Mouse (Mus musculus) kidney, embryonic 14.5 days (tissue): ENCODE results near the gene Mrpl10. TPM values are rescaled to one million over a fixed set of nuclear protein-coding genes. Genes with fewer than 3 reads are reported as not detected.

ENCODE experiments used
- ATAC-seq: fragments of 200-750 bp; cut with Nextera tagmentation; 2 replicates; pipeline ENCODE4 v1.8.0; 2017; ENCODE audit warnings: moderate number of reproducible peaks, mild to moderate bottlenecking, moderate TSS enrichment, moderate library complexity; ENCODE audit not compliant: low FRiP score, low TSS enrichment
- H3K27ac ChIP-seq: fragments of 300-500 bp; sonication (generic); 2 replicates; pipeline ENCODE4 v1.5.1; 2014; ENCODE audit warnings: low read depth, mild to moderate bottlenecking, low read length, moderate library complexity, mixed read lengths
- H3K27me3 ChIP-seq: fragments of 300-500 bp; sonication (generic); 2 replicates; pipeline ENCODE4 v1.6.1; 2014; ENCODE audit warnings: mild to moderate bottlenecking, low read length; ENCODE audit not compliant: control insufficient read depth, insufficient read depth
- H3K36me3 ChIP-seq: fragments of 300-500 bp; sonication (generic); 2 replicates; pipeline ENCODE4 v1.6.1; 2014; ENCODE audit warnings: low read length, mixed read lengths; ENCODE audit not compliant: control insufficient read depth, insufficient read depth
- H3K4me1 ChIP-seq: fragments of 300-500 bp; sonication (generic); 2 replicates; pipeline ENCODE4 v1.6.1; 2014; ENCODE audit warnings: low read length, mixed read lengths; ENCODE audit not compliant: control insufficient read depth, insufficient read depth
- H3K4me2 ChIP-seq: fragments of 300-500 bp; sonication (generic); replicated peaks from 2 replicates; pipeline ENCODE4 v1.6.1; 2014; ENCODE audit warnings: low read depth, mild to moderate bottlenecking, low read length
- H3K4me3 ChIP-seq: fragments of 300-500 bp; sonication (generic); 2 replicates; pipeline ENCODE4 v1.5.1; 2014; ENCODE audit warnings: mild to moderate bottlenecking, low read length
- H3K9ac ChIP-seq: fragments of 300-500 bp; sonication (generic); 2 replicates; pipeline ENCODE4 v1.6.1; 2014; ENCODE audit warnings: low read depth, mild to moderate bottlenecking, low read length, moderate library complexity
- H3K9me3 ChIP-seq: fragments of 300-500 bp; sonication (generic); 2 replicates; pipeline ENCODE4 v1.6.1; 2016; ENCODE audit warnings: low read length; ENCODE audit not compliant: control insufficient read depth
- WGBS: fragments of 180-500 bp; shearing (Covaris S2); extraction: QIAGEN DNeasy Blood & Tissue Kit; methylation state at CpG from one replicate; pipeline ENCODE4 v1.1.7; 2014; 5-methylcytosine and 5-hydroxymethylcytosine counted together
- polyA plus RNA-seq: library from polyadenylated mRNA; unstranded; fragments of >200 nt; fragmentation: Nextera tagmentation; extraction: Ambion mirVana; gene quantifications from 2 replicates; pipeline ENCODE4 v1.2.1, GENCODE M21; 2014

The Mrpl10 gene
- polyA plus RNA-seq, 1 experiment from 2014 or later = 99.6 TPM

GRCm38 (mm10) chr11:97050944-97051586 lies 9.7 kb downstream of the Mrpl10 start:
- 28% methylated on average over 13 of the region's 13 CpGs for WGBS
- Histone ChIP-seq H3K4me2 (peak overlapping the region; percentile 85), H3K36me3 (peaks cover 47% of the 10 kb centered on the region), H3K27ac (no peak overlapping the region), H3K4me3 (peak overlapping the region; percentile 79), H3K9me3 (no peaks in the 10 kb centered on the region), H3K27me3 (no peaks in the 10 kb centered on the region), H3K4me1 (peaks cover 13% of the 10 kb centered on the region), H3K9ac (peak overlapping the region; percentile 77)
- no peak for ATAC-seq

DNA sequence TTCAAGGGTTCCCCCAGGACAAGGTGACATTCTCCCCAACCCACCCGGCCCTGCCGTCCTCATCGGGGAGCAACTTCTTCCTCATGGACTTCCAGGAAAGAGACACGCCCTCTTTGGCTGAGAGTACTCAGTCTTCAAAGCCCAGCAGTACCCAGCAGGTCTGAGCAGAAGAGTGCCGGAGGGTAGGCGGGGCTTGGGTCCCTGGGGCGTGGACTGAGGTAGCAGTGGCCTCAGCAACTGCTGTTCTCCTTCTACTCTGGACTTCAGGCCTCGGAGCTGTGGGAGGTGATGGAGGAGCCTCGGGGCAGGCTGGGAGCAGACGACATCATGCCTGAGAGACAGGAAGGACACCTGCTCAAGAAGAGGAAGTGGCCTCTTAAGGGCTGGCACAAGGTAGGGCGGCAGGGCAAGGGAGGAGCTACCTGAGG lies 10.9 kb downstream of the Mrpl10 start:
- Histone ChIP-seq H3K36me3 (peaks cover 46% of the 10 kb centered on the region), H3K27me3 (no peaks in the 10 kb centered on the region), H3K9me3 (no peaks in the 10 kb centered on the region), H3K9ac (no peak overlapping the region), H3K27ac (no peak overlapping the region), H3K4me2 (0 out of 2 replicates have a peak overlapping the region, but pooled peaks have one; percentile 15), H3K4me3 (no peak overlapping the region), H3K4me1 (peaks cover 13% of the 10 kb centered on the region)
- 23% methylated on average over 11 of the region's 11 CpGs for WGBS
- ATAC-seq = no peak

GRCm38 (mm10) chr11:97063274-97063920 lies 22.0 kb downstream of the Mrpl10 start:
- peaks cover 22% of the 10 kb centered on the region for H3K36me3 ChIP-seq
- WGBS = 55% methylated on average over 9 of the region's 9 CpGs

GRCm38 (mm10) chr11:97063921-97064295 lies 22.5 kb downstream of the Mrpl10 start:
- Histone ChIP-seq H3K36me3 (peaks cover 22% of the 10 kb centered on the region), H3K4me1 (no peaks in the 10 kb centered on the region; the same call in 1 of the 2 replicates), H3K4me2 (no peak overlapping the region), H3K27ac (peak overlapping the region; percentile 60; the same call in 1 of the 2 replicates), H3K27me3 (no peaks in the 10 kb centered on the region), H3K4me3 (no peak overlapping the region), H3K9me3 (no peaks in the 10 kb centered on the region), H3K9ac (no peak overlapping the region)
- no peak for ATAC-seq
- WGBS = 76% methylated on average over 3 of the region's 3 CpGs

More at GRCm38 (mm10) chr11:97063274-97063920, 22.0 kb downstream of the Mrpl10 start:
- Histone ChIP-seq H3K9ac (0 out of 2 replicates have a peak overlapping the region, but pooled peaks have one; percentile 13), H3K9me3 (no peaks in the 10 kb centered on the region), H3K4me2 (no peak overlapping the region), H3K4me1 (no peaks in the 10 kb centered on the region; the same call in 1 of the 2 replicates), H3K27ac (peak overlapping the region; percentile 60; the same call in 1 of the 2 replicates), H3K27me3 (no peaks in the 10 kb centered on the region), H3K4me3 (no peak overlapping the region)
- ATAC-seq = no peak

DNA sequence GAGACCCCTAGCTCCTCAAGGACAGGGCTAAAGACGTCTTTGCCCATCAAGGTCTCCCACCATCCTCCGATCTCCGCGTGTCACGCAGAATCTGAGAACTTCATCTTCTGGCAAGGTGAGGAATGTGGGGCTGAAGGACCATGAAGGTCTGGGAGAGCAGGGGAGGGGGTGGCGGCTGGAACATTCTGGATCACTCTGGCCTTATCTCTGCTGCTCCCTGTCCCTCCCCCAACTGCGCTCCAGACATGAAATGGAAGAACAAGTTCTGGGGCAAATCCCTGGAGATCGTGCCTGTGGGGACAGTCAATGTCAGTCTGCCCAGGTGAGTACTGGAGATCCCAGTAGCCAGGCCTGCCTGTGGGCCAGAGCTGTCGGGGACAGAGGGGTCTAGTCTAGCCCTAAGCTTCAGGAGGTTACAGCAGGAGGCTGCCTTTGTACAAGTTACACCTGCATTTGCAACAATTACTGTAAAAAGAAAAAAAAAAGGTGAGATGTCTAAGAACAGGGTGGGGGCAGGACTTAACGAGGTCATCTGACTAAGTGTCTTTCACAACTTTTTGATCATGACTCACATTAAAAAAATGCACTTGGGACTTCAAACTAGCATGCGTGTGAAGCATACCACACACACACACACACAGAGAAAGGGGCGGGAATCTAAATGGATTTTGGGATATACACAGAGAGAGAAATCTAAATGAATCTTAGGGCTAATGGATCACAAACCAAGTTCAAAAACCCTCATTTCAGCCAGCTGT lies 24.4 kb downstream of the Mrpl10 start:
- WGBS = 86% methylated on average over 12 of the region's 12 CpGs

DNA sequence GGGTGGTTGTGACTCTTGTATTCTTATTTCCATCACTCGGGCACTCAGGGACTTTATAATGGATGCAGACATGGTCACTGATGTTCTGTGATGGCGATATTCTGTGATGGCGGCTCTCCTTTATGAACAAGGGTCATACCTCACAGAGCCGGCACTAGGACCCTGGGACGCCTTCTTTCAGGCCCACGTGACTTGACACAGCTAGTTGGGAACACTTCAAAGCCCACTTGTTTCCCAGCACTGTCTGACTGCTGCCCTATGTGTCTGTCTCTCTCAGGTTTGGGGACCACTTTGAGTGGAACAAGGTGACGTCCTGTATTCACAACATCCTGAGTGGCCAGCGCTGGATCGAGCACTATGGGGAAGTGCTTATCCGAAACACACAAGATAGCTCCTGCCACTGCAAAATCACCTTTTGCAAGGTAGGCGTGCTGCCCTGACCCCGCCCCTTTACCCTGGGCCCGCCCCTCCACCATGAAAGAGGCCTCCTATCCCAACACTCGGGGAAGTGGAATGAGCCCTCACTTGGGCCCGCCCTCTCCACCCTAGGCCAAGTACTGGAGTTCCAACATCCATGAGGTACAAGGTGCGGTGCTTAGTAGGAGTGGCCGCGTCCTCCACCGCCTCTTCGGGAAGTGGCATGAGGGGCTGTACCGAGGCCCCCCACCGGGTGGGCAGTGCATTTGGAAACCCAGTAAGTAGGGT lies 25.4 kb downstream of the Mrpl10 start:
- H3K4me2 ChIP-seq = no peak overlapping the region
- H3K36me3 ChIP-seq = peaks cover 4% of the 10 kb centered on the region; the same call in 1 of the 2 replicates
- H3K9ac ChIP-seq = no peak overlapping the region
- H3K27ac ChIP-seq = no peak overlapping the region
- WGBS = 48% methylated on average over 22 of the region's 22 CpGs
- no peaks in the 10 kb centered on the region for H3K27me3 ChIP-seq
- H3K4me3 ChIP-seq = no peak overlapping the region
- no peak for ATAC-seq
- no peaks in the 10 kb centered on the region; the same call in 1 of the 2 replicates for H3K4me1 ChIP-seq
- H3K9me3 ChIP-seq = no peaks in the 10 kb centered on the region

More for the DNA sequence above, 24.4 kb downstream of the Mrpl10 start:
- no peaks in the 10 kb centered on the region; the same call in 1 of the 2 replicates for H3K4me1 ChIP-seq
- no peak overlapping the region for H3K4me3 ChIP-seq
- H3K36me3 ChIP-seq = peaks cover 11% of the 10 kb centered on the region; the same call in 1 of the 2 replicates
- H3K9ac ChIP-seq = no peak overlapping the region
- H3K27me3 ChIP-seq = no peaks in the 10 kb centered on the region
- no peak overlapping the region for H3K27ac ChIP-seq
- no peak for ATAC-seq
- H3K9me3 ChIP-seq = no peaks in the 10 kb centered on the region
- H3K4me2 ChIP-seq = no peak overlapping the region

- no peaks in the 10 kb centered on the region for H3K4me1 ChIP-seq
- H3K27me3 ChIP-seq = no peaks in the 10 kb centered on the region
- no peaks in the 10 kb centered on the region for H3K9me3 ChIP-seq
- H3K27ac ChIP-seq = no peak overlapping the region
- ATAC-seq = no peak
- no peak overlapping the region for H3K4me2 ChIP-seq
- no peak overlapping the region for H3K4me3 ChIP-seq
- peaks cover 4% of the 10 kb centered on the region; the same call in 1 of the 2 replicates for H3K36me3 ChIP-seq
- WGBS = 50% methylated on average over 1 of the region's 1 CpGs
- no peak overlapping the region for H3K9ac ChIP-seq
These were observed 28.0 kb downstream of the Mrpl10 start for GRCm38 (mm10) chr11:97069333-97069732.

DNA sequence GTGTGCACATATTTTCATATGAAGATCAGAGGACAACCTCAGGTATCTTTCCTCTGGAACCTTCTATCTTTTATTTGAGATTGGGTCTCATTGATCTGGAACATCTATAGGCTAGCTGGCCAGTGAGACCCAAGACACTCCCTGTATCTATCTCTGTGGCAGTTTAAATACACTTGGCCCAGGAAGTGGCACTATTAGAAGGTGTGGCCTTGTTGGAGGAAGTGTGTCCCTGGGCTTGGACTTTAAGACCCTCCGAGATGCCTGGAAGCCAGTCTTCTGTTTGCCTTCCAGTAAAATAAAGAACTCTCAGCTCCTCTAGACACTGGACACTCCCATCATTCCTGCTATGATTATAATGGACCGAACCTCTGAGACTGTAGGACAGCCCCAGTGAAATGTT lies 28.4 kb downstream of the Mrpl10 start:
- Histone ChIP-seq H3K27ac (no peak overlapping the region), H3K9me3 (no peaks in the 10 kb centered on the region), H3K4me1 (no peaks in the 10 kb centered on the region), H3K4me3 (no peak overlapping the region), H3K36me3 (peaks cover 4% of the 10 kb centered on the region; the same call in 1 of the 2 replicates), H3K9ac (no peak overlapping the region), H3K4me2 (no peak overlapping the region), H3K27me3 (no peaks in the 10 kb centered on the region)
- 78% methylated on average over 2 of the region's 2 CpGs for WGBS
- ATAC-seq = no peak
